Mouse (Mus musculus) kidney, postnatal 14 days (tissue): ENCODE results near the gene Abca4.

Source experiments
- DNase-seq: peaks from one replicate; pipeline ENCODE4 v3.0.0; 2022; ENCODE audit warnings: mixed read lengths

Abca4 gene

GRCm38 (mm10) chr3:122111141-122111981 lies 67.1 kb downstream of the Abca4 start:
- no peak for DNase-seq

GRCm38 (mm10) chr3:122118651-122119214 lies 74.5 kb downstream of the Abca4 start:
- no peak for DNase-seq

GRCm38 (mm10) chr3:122119733-122120132 lies 75.5 kb downstream of the Abca4 start:
- no peak for DNase-seq

GRCm38 (mm10) chr3:122120217-122120616 lies 76.0 kb downstream of the Abca4 start:
- DNase-seq: peak; percentile 78

GRCm38 (mm10) chr3:122122127-122122663 lies 78.0 kb downstream of the Abca4 start:
- peak; percentile 98 for DNase-seq

GRCm38 (mm10) chr3:122122838-122123237 lies 78.6 kb downstream of the Abca4 start:
- no peak for DNase-seq

- DNase-seq: no peak
Observed at GRCm38 (mm10) chr3:122128999-122129493, 84.8 kb downstream of the Abca4 start.

GRCm38 (mm10) chr3:122130771-122131170 lies 86.5 kb downstream of the Abca4 start:
- DNase-seq: peak; percentile 59

- DNase-seq: peak; percentile 39
Observed at GRCm38 (mm10) chr3:122131633-122132032, 87.4 kb downstream of the Abca4 start.

- DNase-seq: no peak
Observed at GRCm38 (mm10) chr3:122133255-122133654, 89.0 kb downstream of the Abca4 start.

- DNase-seq: no peak
Observed at GRCm38 (mm10) chr3:122133840-122134239, 89.6 kb downstream of the Abca4 start.

- DNase-seq: peak; percentile 82
Observed at GRCm38 (mm10) chr3:122140589-122141400, 96.6 kb downstream of the Abca4 start.

- DNase-seq: no peak
Observed at GRCm38 (mm10) chr3:122142256-122142922, 98.1 kb downstream of the Abca4 start.

GRCm38 (mm10) chr3:122143432-122143831 lies 99.2 kb downstream of the Abca4 start:
- DNase-seq: no peak

- no peak for DNase-seq
Observed at GRCm38 (mm10) chr3:122145430-122145829, 101.2 kb downstream of the Abca4 start.

- no peak for DNase-seq
Observed at GRCm38 (mm10) chr3:122150836-122151235, 106.6 kb downstream of the Abca4 start.

GRCm38 (mm10) chr3:122152431-122152830 lies 108.2 kb downstream of the Abca4 start:
- DNase-seq: no peak

GRCm38 (mm10) chr3:122154080-122154479 lies 109.8 kb downstream of the Abca4 start:
- DNase-seq: no peak

- DNase-seq: no peak
Observed at GRCm38 (mm10) chr3:122159447-122159846, 115.2 kb downstream of the Abca4 start.

- peak; percentile 84 for DNase-seq
Observed at GRCm38 (mm10) chr3:122169616-122170178, 125.5 kb downstream of the Abca4 start.

GRCm38 (mm10) chr3:122170621-122171309 lies 126.5 kb downstream of the Abca4 start:
- DNase-seq: no peak
